Mouse (Mus musculus): ENCODE data around the gene Tmem274.

The Tmem274 gene

DNA sequence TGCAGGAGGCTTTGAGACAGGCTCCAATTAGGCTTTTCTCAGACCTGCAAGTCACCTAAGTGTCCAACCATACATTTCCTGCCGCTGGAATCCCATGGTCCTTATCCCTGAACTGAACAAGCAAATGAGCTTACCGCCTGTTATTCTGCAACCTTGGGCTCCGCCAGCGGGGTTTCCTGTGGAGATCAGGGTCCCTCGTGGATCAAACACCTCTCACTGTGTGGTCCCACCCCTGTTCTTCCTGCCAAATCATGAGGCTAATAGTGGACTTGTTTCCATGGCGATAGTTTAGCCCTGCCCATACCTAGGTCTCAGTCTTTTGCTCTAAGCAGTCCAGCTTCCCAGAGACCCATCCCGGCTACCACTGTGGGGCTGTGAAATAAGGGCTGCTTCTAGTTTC, 49.2 kb downstream of the Tmem274 start:
- DNase-seq, result no peak

DNA sequence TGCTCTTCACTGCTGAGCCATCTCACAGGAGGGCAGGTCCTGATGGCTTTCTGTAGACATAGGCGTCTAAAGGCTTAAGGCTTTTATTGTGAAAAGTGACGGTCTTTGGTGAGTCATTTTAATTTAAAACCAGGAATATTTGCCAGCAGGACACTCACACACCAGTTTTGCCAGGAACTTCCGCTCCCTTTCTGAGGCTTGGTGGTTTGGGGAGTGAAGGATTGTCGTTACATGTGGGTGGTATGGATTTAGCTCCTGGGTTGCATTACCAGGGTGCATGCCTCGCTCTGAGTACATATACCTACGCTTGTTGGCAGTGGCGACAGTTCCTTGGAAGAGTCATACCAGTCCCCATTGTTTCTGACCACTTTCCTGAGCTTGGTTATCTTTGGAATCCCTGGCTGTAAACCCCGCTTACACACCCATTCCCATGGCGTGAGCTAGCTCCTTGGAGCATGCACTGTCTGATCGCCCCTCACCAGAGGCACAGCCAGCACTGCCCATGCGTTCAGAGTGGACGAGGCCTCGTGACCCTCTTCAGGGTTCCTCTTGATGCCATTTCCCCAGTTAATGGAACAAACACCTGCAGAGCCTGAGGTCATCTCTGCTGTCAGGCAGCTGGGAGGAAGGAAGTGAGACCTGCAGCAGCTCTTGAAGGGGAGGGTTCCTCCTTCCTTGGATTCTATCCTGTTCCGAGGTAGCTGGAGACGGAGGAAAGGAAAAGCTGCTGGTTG, 50.6 kb downstream of the Tmem274 start:
- DNase-seq, result no peak

DNA sequence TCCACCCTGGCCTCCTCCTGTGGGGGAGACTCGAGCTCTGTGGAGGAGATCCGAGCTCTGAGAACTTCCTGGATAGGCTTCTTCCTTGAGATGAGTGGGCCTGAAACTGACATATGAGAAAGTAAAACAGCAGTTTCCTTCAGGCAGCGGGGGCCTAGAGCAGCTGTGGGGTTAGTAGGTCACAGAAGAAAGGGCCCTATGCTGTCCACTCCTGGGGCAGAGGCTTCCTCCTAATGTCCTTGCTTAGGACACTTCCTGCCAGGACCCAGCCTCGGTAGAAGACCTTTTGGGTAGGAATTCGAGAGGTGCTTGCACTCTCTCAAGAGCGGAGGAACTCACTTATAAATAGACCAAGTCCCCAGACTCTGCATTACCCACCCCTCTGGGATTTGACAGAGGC, 52.5 kb downstream of the Tmem274 start:
- DNase-seq, result no peak

Data from kidney, adult 8-10 months (tissue).